Mouse (Mus musculus) E14TG2a.4 (cell line): Measurements from ENCODE around the gene Spint2.

Experiments used
- H3K27me3 ChIP-seq: 2 replicates; pipeline ENCODE4 v1.6.1; 2014; ENCODE audit warnings: low read length, control low read depth; ENCODE audit not compliant: insufficient read depth
- H3K36me3 ChIP-seq: 2 replicates; pipeline ENCODE4 v1.6.1; 2014; ENCODE audit warnings: low read length, control low read depth; ENCODE audit not compliant: insufficient read depth
- H3K4me1 ChIP-seq: replicated peaks from 2 replicates; pipeline ENCODE4 v1.6.1; 2014; ENCODE audit warnings: low read depth, low read length, control low read depth
- H3K4me3 ChIP-seq: replicated peaks from 2 replicates; pipeline ENCODE4 v1.5.1; 2014; ENCODE audit warnings: mild to moderate bottlenecking, low read length
- H3K9me3 ChIP-seq: 2 replicates; pipeline ENCODE4 v1.6.1; 2014; ENCODE audit warnings: low read length, control low read depth
- CTCF ChIP-seq: conservative IDR thresholded peaks from 2 replicates; pipeline ENCODE4 v1.5.1; 2014; ENCODE audit warnings: low read length
- NANOG ChIP-seq: IDR thresholded peaks from 2 replicates; pipeline ENCODE4 v1.6.1; 2014; ENCODE audit warnings: borderline replicate concordance, low read length, mixed read lengths
- POU5F1 ChIP-seq: IDR thresholded peaks from 2 replicates; pipeline ENCODE4 v1.6.1; 2014; ENCODE audit warnings: low read length, borderline replicate concordance

The Spint2 gene

GRCm38 (mm10) chr7:29279261-29279660 lies 2.5 kb downstream of the Spint2 start:
- no peak for TF ChIP-seq NANOG
- no peak for TF ChIP-seq CTCF
- no peak for TF ChIP-seq POU5F1
- Histone ChIP-seq H3K36me3 (peaks cover 50% of the 10 kb centered on the region), H3K27me3 (no peaks in the 10 kb centered on the region; the same call in 1 of the 2 replicates), H3K4me3 (peak overlapping the region; percentile 92; the same call in 1 of the 2 replicates), H3K9me3 (no peaks in the 10 kb centered on the region), H3K4me1 (peaks cover 67% of the 10 kb centered on the region)

- Histone ChIP-seq H3K9me3 (no peaks in the 10 kb centered on the region), H3K4me3 (no peak overlapping the region), H3K27me3 (no peaks in the 10 kb centered on the region; the same call in 1 of the 2 replicates), H3K4me1 (peaks cover 82% of the 10 kb centered on the region), H3K36me3 (peaks cover 67% of the 10 kb centered on the region)
- TF ChIP-seq NANOG (no peak), CTCF (no peak), POU5F1 (no peak)
Measured at GRCm38 (mm10) chr7:29277510-29277909, 4.2 kb downstream of the Spint2 start.

DNA sequence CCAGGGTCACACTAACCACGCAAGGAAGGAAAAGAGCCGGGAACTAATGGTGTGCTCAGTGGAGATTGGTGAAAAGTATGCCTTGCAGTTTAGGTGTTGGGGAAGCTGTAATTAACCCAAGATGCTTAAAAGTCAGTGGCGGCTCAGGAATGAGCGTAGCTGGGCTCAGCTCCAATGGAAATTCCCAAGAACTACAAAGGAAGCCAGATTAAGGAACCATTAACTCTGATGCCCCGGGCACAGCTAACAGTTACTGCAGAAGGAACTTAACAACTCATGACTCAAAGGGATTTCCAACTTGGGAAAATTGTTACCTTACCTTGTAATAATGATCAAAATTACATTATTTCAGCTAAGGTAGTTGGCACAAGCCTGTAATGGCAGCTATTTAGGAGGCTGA lies 5.0 kb downstream of the Spint2 start:
- Histone ChIP-seq H3K27me3 (no peaks in the 10 kb centered on the region), H3K4me3 (no peak overlapping the region), H3K4me1 (peaks cover 83% of the 10 kb centered on the region), H3K9me3 (no peaks in the 10 kb centered on the region), H3K36me3 (peaks cover 75% of the 10 kb centered on the region)
- no peak for TF ChIP-seq CTCF

GRCm38 (mm10) chr7:29271687-29272465 lies 9.8 kb downstream of the Spint2 start:
- peaks cover 78% of the 10 kb centered on the region for H3K4me1 ChIP-seq
- no peaks in the 10 kb centered on the region for H3K27me3 ChIP-seq
- no peaks in the 10 kb centered on the region for H3K9me3 ChIP-seq
- TF ChIP-seq CTCF = no peak
- TF ChIP-seq NANOG = no peak
- no peak for TF ChIP-seq POU5F1
- H3K36me3 ChIP-seq = peaks cover 94% of the 10 kb centered on the region
- no peak overlapping the region for H3K4me3 ChIP-seq

GRCm38 (mm10) chr7:29270445-29270844 lies 11.3 kb downstream of the Spint2 start:
- no peak for TF ChIP-seq CTCF
- TF ChIP-seq POU5F1 = no peak
- TF ChIP-seq NANOG = no peak
- H3K9me3 ChIP-seq = no peaks in the 10 kb centered on the region
- peaks cover 77% of the 10 kb centered on the region for H3K4me1 ChIP-seq
- peaks cover 92% of the 10 kb centered on the region for H3K36me3 ChIP-seq
- no peaks in the 10 kb centered on the region for H3K27me3 ChIP-seq
- H3K4me3 ChIP-seq = no peak overlapping the region

GRCm38 (mm10) chr7:29266931-29267330 lies 14.8 kb downstream of the Spint2 start:
- Histone ChIP-seq H3K4me3 (no peak overlapping the region), H3K27me3 (no peaks in the 10 kb centered on the region), H3K36me3 (peaks cover 93% of the 10 kb centered on the region), H3K4me1 (peaks cover 85% of the 10 kb centered on the region), H3K9me3 (no peaks in the 10 kb centered on the region)
- TF ChIP-seq POU5F1 (no peak), CTCF (no peak), NANOG (no peak)

- H3K9me3 ChIP-seq = no peaks in the 10 kb centered on the region
- peaks cover 91% of the 10 kb centered on the region for H3K36me3 ChIP-seq
- H3K27me3 ChIP-seq = no peaks in the 10 kb centered on the region
- TF ChIP-seq NANOG (no peak), POU5F1 (no peak), CTCF (no peak)
- H3K4me1 ChIP-seq = peaks cover 84% of the 10 kb centered on the region
- no peak overlapping the region for H3K4me3 ChIP-seq
Measured at GRCm38 (mm10) chr7:29265636-29266035, 16.1 kb downstream of the Spint2 start.

DNA sequence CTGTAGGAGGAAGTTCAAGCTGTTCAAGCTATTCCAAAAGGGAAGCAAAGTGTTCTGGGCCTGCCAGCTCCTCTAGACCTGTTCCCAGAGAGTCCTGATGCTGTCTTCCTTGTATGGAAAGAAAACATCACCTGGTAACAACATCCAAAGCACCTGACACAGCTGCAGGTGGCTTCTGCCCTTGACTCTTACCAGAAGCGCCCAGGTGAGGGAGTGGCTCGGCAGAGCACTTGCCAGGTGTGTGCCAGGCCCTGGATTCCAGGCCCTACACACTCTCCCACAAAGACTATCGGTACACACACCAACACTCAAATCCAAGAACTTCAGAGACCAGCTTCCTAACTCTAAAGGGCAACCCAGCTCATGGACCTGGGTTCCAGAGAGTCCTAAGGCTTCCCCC lies 17.9 kb downstream of the Spint2 start:
- no peaks in the 10 kb centered on the region for H3K27me3 ChIP-seq

DNA sequence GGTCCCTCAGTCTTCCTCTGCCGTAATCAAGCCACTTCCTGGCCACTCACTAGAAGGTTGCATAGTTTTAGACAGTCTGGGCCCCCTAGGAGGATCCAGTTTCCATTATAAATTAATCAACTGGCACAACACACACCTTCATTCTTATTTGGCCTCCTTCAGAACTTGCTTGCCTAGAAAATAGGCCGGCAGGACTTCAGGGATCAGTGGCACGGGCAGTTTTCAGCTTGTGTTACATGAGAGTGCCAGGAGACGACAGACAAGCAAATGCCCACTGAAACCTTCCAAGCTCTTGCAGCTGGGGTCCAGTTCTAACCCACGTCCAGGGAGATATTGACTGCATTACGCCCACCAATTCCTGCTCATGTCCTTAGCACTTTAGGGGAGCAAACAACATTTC lies 19.6 kb downstream of the Spint2 start:
- H3K36me3 ChIP-seq = peaks cover 93% of the 10 kb centered on the region

More for the DNA sequence above, 17.9 kb downstream of the Spint2 start:
- Histone ChIP-seq H3K4me3 (no peak overlapping the region), H3K4me1 (peaks cover 90% of the 10 kb centered on the region), H3K36me3 (peaks cover 91% of the 10 kb centered on the region), H3K9me3 (no peaks in the 10 kb centered on the region)
- TF ChIP-seq NANOG (no peak), POU5F1 (no peak), CTCF (no peak)

More for the DNA sequence above, 19.6 kb downstream of the Spint2 start:
- H3K27me3 ChIP-seq = no peaks in the 10 kb centered on the region
- TF ChIP-seq CTCF (no peak), NANOG (no peak), POU5F1 (no peak)
- no peak overlapping the region for H3K4me3 ChIP-seq
- H3K4me1 ChIP-seq = peaks cover 85% of the 10 kb centered on the region
- no peaks in the 10 kb centered on the region for H3K9me3 ChIP-seq
